Mouse (Mus musculus): Measurements from ENCODE around the gene Gipr. TPM values are rescaled to one million over a fixed set of nuclear protein-coding genes. Genes with fewer than 3 reads are reported as not detected.

The Gipr gene
- polyA plus RNA-seq, 1 experiment from 2014 or later, result 5.1 TPM

- Histone ChIP-seq H3K4me1 (peaks cover 23% of the 10 kb centered on the region), H3K27me3 (no peaks in the 10 kb centered on the region; the same call in 1 of the 2 replicates), H3K27ac (no peak overlapping the region), H3K9ac (no peak overlapping the region), H3K36me3 (no peaks in the 10 kb centered on the region), H3K4me3 (peak overlapping the region; percentile 72; the same call in 1 of the 2 replicates), H3K9me3 (no peaks in the 10 kb centered on the region; the same call in 1 of the 2 replicates), H3K4me2 (no peak overlapping the region)
- peak; percentile 23; the same call in 1 of the 2 replicates for ATAC-seq (ENCODE audit: borderline replicate concordance, extremely low read depth, low FRiP score, low TSS enrichment)
- WGBS, result 94% methylated on average over 8 of the region's 8 CpGs
Measured at GRCm38 (mm10) chr7:19119083-19119482, 46.8 kb downstream of the Gipr start.

GRCm38 (mm10) chr7:19118028-19118771 lies 47.7 kb downstream of the Gipr start, which contains the start of gene Gm4969:
Gm4969 (minus strand) TSS chr7:19118368.
- H3K27me3 ChIP-seq, result no peaks in the 10 kb centered on the region; the same call in 1 of the 2 replicates
- H3K4me2 ChIP-seq, result peak within 1 kb of the TSS; percentile 52
- no peaks in the 10 kb centered on the region; the same call in 1 of the 2 replicates for H3K9me3 ChIP-seq
- H3K4me1 ChIP-seq, result peaks cover 23% of the 10 kb centered on the region
- peak within 1 kb of the TSS; percentile 72 for H3K4me3 ChIP-seq
- WGBS, result 17% methylated on average over 64 of the region's 64 CpGs
- no peaks in the 10 kb centered on the region for H3K36me3 ChIP-seq
- peak; percentile 19; the same call in 1 of the 2 replicates for ATAC-seq (ENCODE audit: borderline replicate concordance, extremely low read depth, low FRiP score, low TSS enrichment)
- no peak within 1 kb of the TSS for H3K27ac ChIP-seq
- H3K9ac ChIP-seq, result no peak within 1 kb of the TSS; the same call in 1 of the 2 replicates

GRCm38 (mm10) chr7:19109565-19109964 lies 56.4 kb downstream of the Gipr start:
- 82% methylated on average over 1 of the region's 1 CpGs for WGBS

GRCm38 (mm10) chr7:19107436-19107835 lies 58.5 kb downstream of the Gipr start:
- no peak overlapping the region for H3K27ac ChIP-seq
- WGBS, result 35% methylated on average over 3 of the region's 3 CpGs
- H3K4me1 ChIP-seq, result no peaks in the 10 kb centered on the region
- H3K36me3 ChIP-seq, result no peaks in the 10 kb centered on the region; the same call in 1 of the 2 replicates
- no peaks in the 10 kb centered on the region for H3K27me3 ChIP-seq
- H3K9ac ChIP-seq, result no peak overlapping the region
- no peak overlapping the region for H3K4me2 ChIP-seq
- ATAC-seq (ENCODE audit: borderline replicate concordance, extremely low read depth, low FRiP score, low TSS enrichment), result no peak
- H3K9me3 ChIP-seq, result no peaks in the 10 kb centered on the region
- H3K4me3 ChIP-seq, result no peak overlapping the region

More at GRCm38 (mm10) chr7:19109565-19109964, 56.4 kb downstream of the Gipr start:
- no peaks in the 10 kb centered on the region for H3K4me1 ChIP-seq
- H3K27ac ChIP-seq, result no peak overlapping the region
- no peaks in the 10 kb centered on the region for H3K27me3 ChIP-seq
- H3K4me2 ChIP-seq, result no peak overlapping the region
- ATAC-seq (ENCODE audit: borderline replicate concordance, extremely low read depth, low FRiP score, low TSS enrichment), result no peak
- H3K36me3 ChIP-seq, result no peaks in the 10 kb centered on the region
- no peak overlapping the region for H3K4me3 ChIP-seq
- H3K9ac ChIP-seq, result no peak overlapping the region
- H3K9me3 ChIP-seq, result no peaks in the 10 kb centered on the region

MicroRNAs within 50 kb of the gene (microRNA counts, 519-probe panel; counts per million panel counts)
- microRNA mmu-miR-330, result 1,947 counts per million, percentile 15 among the panel's probes with 10 or more counts

Small RNAs within 50 kb of the gene (microRNA-seq; reads per million reads assigned to microRNA genes)
- gene Mir330, result 161 reads per million, percentile 58 among the genes with 10 or more reads in this experiment

Other genes with a start within 250 kb of the Gipr start
- 0.77 and 1.2 TPM in 2 replicates for gene Nova2, start 240.2 kb downstream of the Gipr start, polyA plus RNA-seq (2015; fragmentation: Nextera tagmentation; extraction: Ambion mirVana)
- gene Nanos2, start 178.7 kb downstream of the Gipr start, polyA plus RNA-seq (2015; fragmentation: Nextera tagmentation; extraction: Ambion mirVana), result not detected in 2 replicates
- gene Mypop, start 174.9 kb downstream of the Gipr start, polyA plus RNA-seq (2015; fragmentation: Nextera tagmentation; extraction: Ambion mirVana), result 3.0 and 3.6 TPM in 2 replicates
- 23.5 and 25.2 TPM in 2 replicates for gene Irf2bp1, start 162.1 kb downstream of the Gipr start, polyA plus RNA-seq (2015; fragmentation: Nextera tagmentation; extraction: Ambion mirVana)
- gene Foxa3, start 142.6 kb downstream of the Gipr start, polyA plus RNA-seq (2015; fragmentation: Nextera tagmentation; extraction: Ambion mirVana), result 2.2 and 2.4 TPM in 2 replicates
- 34.3 and 34.6 TPM in 2 replicates for gene Sympk, start 141.8 kb downstream of the Gipr start, polyA plus RNA-seq (2015; fragmentation: Nextera tagmentation; extraction: Ambion mirVana)
- not detected in 2 replicates for gene Rsph6a, start 111.4 kb downstream of the Gipr start, polyA plus RNA-seq (2015; fragmentation: Nextera tagmentation; extraction: Ambion mirVana)
- 15.9 and 17.1 TPM in 2 replicates for gene Dmwd, start 89.9 kb downstream of the Gipr start, polyA plus RNA-seq (2015; fragmentation: Nextera tagmentation; extraction: Ambion mirVana)
- 24.2 and 27.1 TPM in 2 replicates for gene Dmpk, start 82.3 kb downstream of the Gipr start, polyA plus RNA-seq (2015; fragmentation: Nextera tagmentation; extraction: Ambion mirVana)
- gene Six5, start 71.5 kb downstream of the Gipr start, polyA plus RNA-seq (2015; fragmentation: Nextera tagmentation; extraction: Ambion mirVana), result 9.5 and 9.7 TPM in 2 replicates
- 1.8 and 1.9 TPM in 2 replicates for gene Gm4969, start 47.8 kb downstream of the Gipr start, polyA plus RNA-seq (2015; fragmentation: Nextera tagmentation; extraction: Ambion mirVana)
- gene Fbxo46, start 46.3 kb downstream of the Gipr start, polyA plus RNA-seq (2015; fragmentation: Nextera tagmentation; extraction: Ambion mirVana), result 13.6 and 13.8 TPM in 2 replicates
- 15.2 and 15.3 TPM in 2 replicates for gene Qpctl, start 16.8 kb downstream of the Gipr start, polyA plus RNA-seq (2015; fragmentation: Nextera tagmentation; extraction: Ambion mirVana)
- 140 and 154 TPM in 2 replicates for gene Snrpd2, start 16.4 kb downstream of the Gipr start, polyA plus RNA-seq (2015; fragmentation: Nextera tagmentation; extraction: Ambion mirVana)
- gene Eml2, start 10.3 kb upstream of the Gipr start, polyA plus RNA-seq (2015; fragmentation: Nextera tagmentation; extraction: Ambion mirVana), result 10.7 and 12.2 TPM in 2 replicates
- gene Gpr4, start 46.4 kb upstream of the Gipr start, polyA plus RNA-seq (2015; fragmentation: Nextera tagmentation; extraction: Ambion mirVana), result 2.2 TPM in 2 replicates
- 33.2 and 34.6 TPM in 2 replicates for gene Opa3, start 62.2 kb upstream of the Gipr start, polyA plus RNA-seq (2015; fragmentation: Nextera tagmentation; extraction: Ambion mirVana)
- 115 TPM in 2 replicates for gene Vasp, start 105.7 kb upstream of the Gipr start, polyA plus RNA-seq (2015; fragmentation: Nextera tagmentation; extraction: Ambion mirVana)
- not detected in 2 replicates for gene Ppm1n, start 113.9 kb upstream of the Gipr start, polyA plus RNA-seq (2015; fragmentation: Nextera tagmentation; extraction: Ambion mirVana)
- 10.6 and 11.4 TPM in 2 replicates for gene Rtn2, start 116.5 kb upstream of the Gipr start, polyA plus RNA-seq (2015; fragmentation: Nextera tagmentation; extraction: Ambion mirVana)
- 0.24 and 0.26 TPM in 2 replicates for gene Fosb, start 143.9 kb upstream of the Gipr start, polyA plus RNA-seq (2015; fragmentation: Nextera tagmentation; extraction: Ambion mirVana)
- gene Ercc1, start 178.7 kb upstream of the Gipr start, polyA plus RNA-seq (2015; fragmentation: Nextera tagmentation; extraction: Ambion mirVana), result 86.4 and 88.6 TPM in 2 replicates
- 20.1 and 21.7 TPM in 2 replicates for gene Cd3eap, start 193.4 kb upstream of the Gipr start, polyA plus RNA-seq (2015; fragmentation: Nextera tagmentation; extraction: Ambion mirVana)
- gene Ppp1r13l, start 193.6 kb upstream of the Gipr start, polyA plus RNA-seq (2015; fragmentation: Nextera tagmentation; extraction: Ambion mirVana), result 6.3 and 6.8 TPM in 2 replicates
- gene Ercc2, start 215.9 kb upstream of the Gipr start, polyA plus RNA-seq (2015; fragmentation: Nextera tagmentation; extraction: Ambion mirVana), result 14.4 and 15.7 TPM in 2 replicates
- gene Klc3, start 238.0 kb upstream of the Gipr start, polyA plus RNA-seq (2015; fragmentation: Nextera tagmentation; extraction: Ambion mirVana), result 13.3 and 18.4 TPM in 2 replicates
- gene Ckm, start 238.6 kb upstream of the Gipr start, polyA plus RNA-seq (2015; fragmentation: Nextera tagmentation; extraction: Ambion mirVana), result 52.5 and 53.0 TPM in 2 replicates